Mouse (Mus musculus) kidney, embryonic 14.5 days (tissue): Measurements from ENCODE around the gene Fbxl18. TPM values are rescaled to one million over a fixed set of nuclear protein-coding genes. Genes with fewer than 3 reads are reported as not detected.
"Not testable (repeated sequence)": the region's sequence is repeated elsewhere in the genome, so short reads cannot be mapped to it uniquely, and the experiment has no call there.

ENCODE experiments used
- ATAC-seq: fragments of 200-750 bp; cut with Nextera tagmentation; 2 replicates; pipeline ENCODE4 v1.8.0; 2017; ENCODE audit warnings: moderate number of reproducible peaks, mild to moderate bottlenecking, moderate TSS enrichment, moderate library complexity; ENCODE audit not compliant: low FRiP score, low TSS enrichment
- H3K27ac ChIP-seq: fragments of 300-500 bp; sonication (generic); 2 replicates; pipeline ENCODE4 v1.5.1; 2014; ENCODE audit warnings: low read depth, mild to moderate bottlenecking, low read length, moderate library complexity, mixed read lengths
- H3K27me3 ChIP-seq: fragments of 300-500 bp; sonication (generic); 2 replicates; pipeline ENCODE4 v1.6.1; 2014; ENCODE audit warnings: mild to moderate bottlenecking, low read length; ENCODE audit not compliant: control insufficient read depth, insufficient read depth
- H3K36me3 ChIP-seq: fragments of 300-500 bp; sonication (generic); 2 replicates; pipeline ENCODE4 v1.6.1; 2014; ENCODE audit warnings: low read length, mixed read lengths; ENCODE audit not compliant: control insufficient read depth, insufficient read depth
- H3K4me1 ChIP-seq: fragments of 300-500 bp; sonication (generic); 2 replicates; pipeline ENCODE4 v1.6.1; 2014; ENCODE audit warnings: low read length, mixed read lengths; ENCODE audit not compliant: control insufficient read depth, insufficient read depth
- H3K4me2 ChIP-seq: fragments of 300-500 bp; sonication (generic); replicated peaks from 2 replicates; pipeline ENCODE4 v1.6.1; 2014; ENCODE audit warnings: low read depth, mild to moderate bottlenecking, low read length
- H3K4me3 ChIP-seq: fragments of 300-500 bp; sonication (generic); 2 replicates; pipeline ENCODE4 v1.5.1; 2014; ENCODE audit warnings: mild to moderate bottlenecking, low read length
- H3K9ac ChIP-seq: fragments of 300-500 bp; sonication (generic); 2 replicates; pipeline ENCODE4 v1.6.1; 2014; ENCODE audit warnings: low read depth, mild to moderate bottlenecking, low read length, moderate library complexity
- H3K9me3 ChIP-seq: fragments of 300-500 bp; sonication (generic); 2 replicates; pipeline ENCODE4 v1.6.1; 2016; ENCODE audit warnings: low read length; ENCODE audit not compliant: control insufficient read depth
- WGBS: fragments of 180-500 bp; shearing (Covaris S2); extraction: QIAGEN DNeasy Blood & Tissue Kit; methylation state at CpG from one replicate; pipeline ENCODE4 v1.1.7; 2014; 5-methylcytosine and 5-hydroxymethylcytosine counted together
- polyA plus RNA-seq: library from polyadenylated mRNA; unstranded; fragments of >200 nt; fragmentation: Nextera tagmentation; extraction: Ambion mirVana; gene quantifications from 2 replicates; pipeline ENCODE4 v1.2.1, GENCODE M21; 2014

The Fbxl18 gene
- polyA plus RNA-seq, 1 experiment from 2014 or later, result 14.6 TPM

- H3K4me1 ChIP-seq, result peaks cover 13% of the 10 kb centered on the region
- no peaks in the 10 kb centered on the region for H3K27me3 ChIP-seq
- H3K4me2 ChIP-seq, result no peak overlapping the region
- H3K9me3 ChIP-seq, result no peaks in the 10 kb centered on the region
- no peak overlapping the region for H3K27ac ChIP-seq
- H3K4me3 ChIP-seq, result no peak overlapping the region
- 88% methylated on average over 7 of the region's 7 CpGs for WGBS
- no peak overlapping the region for H3K9ac ChIP-seq
- peaks cover 37% of the 10 kb centered on the region for H3K36me3 ChIP-seq
- no peak for ATAC-seq
Measured at GRCm38 (mm10) chr5:142897568-142898248, 2.5 kb upstream of the Fbxl18 start.

DNA sequence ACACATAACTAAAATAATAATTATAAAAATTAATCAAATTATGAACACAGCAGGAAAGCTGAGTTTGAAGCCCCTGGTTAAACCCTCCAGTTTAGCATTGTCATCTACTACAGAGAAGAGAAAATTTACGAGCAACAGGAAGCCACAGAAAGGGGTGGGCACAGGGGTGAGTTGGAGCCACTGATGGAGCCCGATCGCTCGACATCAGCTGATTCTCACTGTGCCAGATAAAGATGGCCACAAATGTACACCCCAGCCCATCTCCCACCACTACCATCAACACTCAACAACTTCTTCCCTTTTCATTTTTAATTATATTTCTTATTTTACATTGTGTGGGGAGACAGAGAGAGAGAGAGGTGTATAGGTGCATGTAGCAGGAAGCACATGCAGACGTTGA, 1.5 kb upstream of the Fbxl18 start:
- Histone ChIP-seq H3K36me3 (peaks cover 27% of the 10 kb centered on the region), H3K4me1 (peaks cover 12% of the 10 kb centered on the region), H3K9ac (no peak overlapping the region), H3K27me3 (no peaks in the 10 kb centered on the region), H3K9me3 (no peaks in the 10 kb centered on the region), H3K4me3 (no peak overlapping the region), H3K27ac (no peak overlapping the region), H3K4me2 (no peak overlapping the region)
- ATAC-seq, result no peak
- WGBS, result 80% methylated on average over 5 of the region's 5 CpGs

DNA sequence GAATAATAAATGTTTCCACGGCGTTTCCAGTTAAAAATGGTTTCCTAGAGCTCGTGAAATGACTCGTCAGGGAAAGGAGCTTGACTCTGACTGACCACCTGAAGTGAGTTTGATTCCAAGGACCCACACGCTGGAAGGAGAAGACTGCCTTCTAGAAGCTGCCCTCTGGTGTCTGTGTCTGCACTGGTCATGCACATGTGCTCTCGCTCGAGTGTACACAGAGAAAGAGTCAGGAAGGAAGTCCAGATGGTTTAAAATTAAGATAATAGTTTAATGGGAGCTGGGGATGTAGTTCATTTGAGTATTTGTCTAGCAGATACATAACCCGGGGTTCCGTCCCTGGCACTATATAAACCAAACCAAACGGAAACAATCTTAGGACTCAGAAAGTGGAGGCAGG, 971 bp upstream of the Fbxl18 start:
- Histone ChIP-seq H3K4me2 (no peak overlapping the region), H3K27ac (no peak overlapping the region), H3K9ac (no peak overlapping the region), H3K9me3 (no peaks in the 10 kb centered on the region), H3K4me3 (no peak overlapping the region), H3K36me3 (peaks cover 22% of the 10 kb centered on the region), H3K27me3 (no peaks in the 10 kb centered on the region), H3K4me1 (peaks cover 9% of the 10 kb centered on the region)
- WGBS, result 78% methylated on average over 10 of the region's 10 CpGs
- ATAC-seq, result no peak

GRCm38 (mm10) chr5:142891396-142891795, 3.8 kb downstream of the Fbxl18 start:
- Histone ChIP-seq H3K9me3 (no peaks in the 10 kb centered on the region), H3K36me3 (peaks cover 6% of the 10 kb centered on the region; the same call in 1 of the 2 replicates), H3K4me1 (peaks cover 9% of the 10 kb centered on the region), H3K4me3 (no peak overlapping the region), H3K4me2 (no peak overlapping the region), H3K27me3 (no peaks in the 10 kb centered on the region), H3K27ac (no peak overlapping the region), H3K9ac (no peak overlapping the region)
- no peak for ATAC-seq
- WGBS, result 69% methylated on average over 6 of the region's 6 CpGs

- not testable (repeated sequence) for H3K27me3 ChIP-seq, H3K4me2 ChIP-seq, H3K9ac ChIP-seq, H3K9me3 ChIP-seq, H3K27ac ChIP-seq, H3K4me3 ChIP-seq, ATAC-seq, H3K4me1 ChIP-seq
- WGBS, result 86% methylated on average over 3 of the region's 3 CpGs
- H3K36me3 ChIP-seq, result peaks cover 24% of the 10 kb centered on the region
Measured at GRCm38 (mm10) chr5:142887533-142887932, 7.7 kb downstream of the Fbxl18 start.

DNA sequence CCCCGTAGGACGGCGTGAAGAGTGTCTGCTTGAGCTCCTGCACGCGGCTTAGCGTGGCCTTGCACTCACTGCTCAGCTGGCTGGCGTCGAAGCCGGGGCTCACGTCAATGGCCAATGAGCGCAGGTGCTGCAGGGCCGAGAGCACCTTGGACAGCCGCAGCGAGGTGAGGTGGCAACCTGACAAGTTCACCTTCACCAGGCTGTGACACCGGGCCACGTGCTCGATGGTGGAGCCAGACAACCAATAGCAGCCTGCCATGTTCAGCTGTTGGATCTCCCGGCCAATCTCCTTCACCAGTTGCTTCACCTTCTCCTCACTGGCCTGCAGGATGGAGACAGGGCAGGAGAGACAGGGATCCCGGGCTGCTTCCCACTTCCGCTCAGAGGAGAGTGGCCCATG, 8.5 kb downstream of the Fbxl18 start:
- no peaks in the 10 kb centered on the region for H3K27me3 ChIP-seq
- H3K27ac ChIP-seq, result no peak overlapping the region
- H3K9me3 ChIP-seq, result no peaks in the 10 kb centered on the region
- H3K4me1 ChIP-seq, result no peaks in the 10 kb centered on the region
- no peak overlapping the region for H3K9ac ChIP-seq
- 98% methylated on average over 20 of the region's 20 CpGs for WGBS
- no peak overlapping the region for H3K4me3 ChIP-seq
- no peak overlapping the region for H3K4me2 ChIP-seq
- peaks cover 27% of the 10 kb centered on the region for H3K36me3 ChIP-seq
- ATAC-seq, result no peak

GRCm38 (mm10) chr5:142886181-142886580, 9.0 kb downstream of the Fbxl18 start:
- Histone ChIP-seq H3K27ac (no peak overlapping the region), H3K4me2 (no peak overlapping the region), H3K27me3 (no peaks in the 10 kb centered on the region), H3K9me3 (no peaks in the 10 kb centered on the region), H3K9ac (no peak overlapping the region), H3K36me3 (peaks cover 29% of the 10 kb centered on the region), H3K4me3 (no peak overlapping the region), H3K4me1 (no peaks in the 10 kb centered on the region)
- WGBS, result 97% methylated on average over 19 of the region's 19 CpGs
- no peak for ATAC-seq

GRCm38 (mm10) chr5:142882471-142882870, 12.8 kb downstream of the Fbxl18 start:
- no peak overlapping the region for H3K4me3 ChIP-seq
- no peak overlapping the region for H3K27ac ChIP-seq
- no peak overlapping the region for H3K9ac ChIP-seq
- no peak for ATAC-seq
- peaks cover 6% of the 10 kb centered on the region; the same call in 1 of the 2 replicates for H3K4me1 ChIP-seq
- H3K4me2 ChIP-seq, result no peak overlapping the region
- H3K36me3 ChIP-seq, result peaks cover 40% of the 10 kb centered on the region
- no peaks in the 10 kb centered on the region for H3K9me3 ChIP-seq
- WGBS, result 86% methylated on average over 11 of the region's 11 CpGs
- no peaks in the 10 kb centered on the region for H3K27me3 ChIP-seq

- peaks cover 6% of the 10 kb centered on the region; the same call in 1 of the 2 replicates for H3K4me1 ChIP-seq
- no peak for ATAC-seq
- H3K4me2 ChIP-seq, result no peak overlapping the region; the same call in none of the 2 replicates
- H3K9ac ChIP-seq, result no peak overlapping the region; the same call in 1 of the 2 replicates
- peaks cover 39% of the 10 kb centered on the region for H3K36me3 ChIP-seq
- 75% methylated on average over 8 of the region's 8 CpGs for WGBS
- H3K27ac ChIP-seq, result peak overlapping the region; percentile 61; the same call in 1 of the 2 replicates
- no peaks in the 10 kb centered on the region for H3K9me3 ChIP-seq
- H3K4me3 ChIP-seq, result no peak overlapping the region
- no peaks in the 10 kb centered on the region for H3K27me3 ChIP-seq
Measured at GRCm38 (mm10) chr5:142881936-142882335, 13.3 kb downstream of the Fbxl18 start.
